18 mouse cellular contexts compared by ENCODE assay signal in genomic region chr10:108455204-108455603, GRCm38 (mm10).
DNase-seq lines count a peak whose midpoint lies in the region; ATAC-seq and TF ChIP-seq lines count a peak whose summit lies in the region.
"Had no signal": no experiment of that assay in that cellular context is flagged by ENCODE, and none has a peak within 500 bp of the region (broad histone marks: within the 10 kb centered on the region; RNA-seq: fewer than 3 reads in every experiment).

No protein-coding gene starts in this region.

- no peak overlapping the region for H3K4me3 ChIP-seq in heart, embryonic 12.5 days
- H3K4me3 ChIP-seq in kidney, embryonic 16.5 days (ENCODE audit: low read length) = no peak overlapping the region
- no peak overlapping the region for H3K4me3 ChIP-seq in CH12.LX (replicated peaks in 1 of 3; ENCODE audit: low read depth in 2 of 3, low read length in 2 of 3, poor library complexity in 1 of 3)
- no peak overlapping the region for H3K4me3 ChIP-seq in kidney, postnatal 0 days (replicated peaks; ENCODE audit: low read depth, low read length)
- H3K4me3 ChIP-seq: limb, embryonic 10.5 days; midbrain, embryonic 13.5 days; myocyte; neural tube, embryonic 15.5 days had no signal

- dilution Hi-C loops in CH12.LX (cut with MboI; ENCODE audit: extremely low pct_ligation_motif_present, extremely low pct_unique_long_range_greater_than_20kb, low sequenced_read_pairs) = no loop called here

- H3K4me2 ChIP-seq in heart, embryonic 12.5 days = no peak overlapping the region
- no peak overlapping the region for H3K4me2 ChIP-seq in kidney, embryonic 16.5 days (replicated peaks; ENCODE audit: low read depth, low read length)
- H3K4me2 ChIP-seq in CH12.LX (ENCODE audit: insufficient read depth, low read depth, poor library complexity, severe bottlenecking) = no peak overlapping the region
- no peak overlapping the region for H3K4me2 ChIP-seq in kidney, postnatal 0 days (ENCODE audit: low read length)
- H3K4me2 ChIP-seq: midbrain, embryonic 13.5 days; neural tube, embryonic 15.5 days had no signal

- H3K9ac ChIP-seq in heart, embryonic 12.5 days = no peak overlapping the region
- H3K9ac ChIP-seq in kidney, embryonic 16.5 days (replicated peaks; ENCODE audit: low read length) = 0 out of 2 replicates have a peak overlapping the region, but pooled peaks have one; percentile 16
- no peak overlapping the region for H3K9ac ChIP-seq in CH12.LX (ENCODE audit: insufficient read depth, low read depth)
- no peak overlapping the region for H3K9ac ChIP-seq in kidney, postnatal 0 days (ENCODE audit: low read depth, low read length)
- H3K9ac ChIP-seq: forebrain, postnatal 0 days; midbrain, embryonic 13.5 days; neural tube, embryonic 15.5 days had no signal

- intact Hi-C loops in heart, postnatal 10 days (cut with DNase I) = no loop called here

- TF ChIP-seq CTCF in CH12.LX (conservative IDR thresholded peaks at IDR 0.05 in 1 of 2, IDR thresholded peaks at IDR 0.05 in 1 of 2; ENCODE audit: low read depth in 2 of 2, low read length in 2 of 2) = no peak
- no peak for TF ChIP-seq CTCF in kidney, postnatal 0 days (IDR thresholded peaks at IDR 0.05; ENCODE audit: low read depth)

- H3K79me2 ChIP-seq in CH12.LX (replicated peaks; ENCODE audit: control insufficient read depth, extremely low read depth, insufficient read depth, poor library complexity, severe bottlenecking) = no peaks in the 10 kb centered on the region

- no peak for ATAC-seq in heart, embryonic 12.5 days (ENCODE audit: insufficient number of reproducible peaks, low FRiP score)
- ATAC-seq in kidney, embryonic 16.5 days (ENCODE audit: low FRiP score, low TSS enrichment) = no peak
- ATAC-seq in kidney, postnatal 0 days (replicated peaks; ENCODE audit: low FRiP score, low read depth) = no peak
- ATAC-seq: inflammation-experienced regulatory T-cells, adult 6 months; midbrain, embryonic 13.5 days had no signal

- no peaks in the 10 kb centered on the region for H3K27me3 ChIP-seq in heart, embryonic 12.5 days (replicated peaks)
- no peaks in the 10 kb centered on the region for H3K27me3 ChIP-seq in kidney, embryonic 16.5 days (ENCODE audit: insufficient read depth, low read length)
- no peaks in the 10 kb centered on the region for H3K27me3 ChIP-seq in CH12.LX (replicated peaks)
- H3K27me3 ChIP-seq in kidney, postnatal 0 days (ENCODE audit: insufficient read depth, low read length) = no peaks in the 10 kb centered on the region
- H3K27me3 ChIP-seq: midbrain, embryonic 13.5 days; neural tube, embryonic 15.5 days; Patski had no signal

- H3K9me3 ChIP-seq in heart, embryonic 12.5 days (replicated peaks) = no peaks in the 10 kb centered on the region
- no peaks in the 10 kb centered on the region for H3K9me3 ChIP-seq in kidney, embryonic 16.5 days (ENCODE audit: low read length)
- H3K9me3 ChIP-seq in CH12.LX (replicated peaks; ENCODE audit: low read length) = no peaks in the 10 kb centered on the region
- H3K9me3 ChIP-seq in kidney, postnatal 0 days (replicated peaks; ENCODE audit: low read length) = no peaks in the 10 kb centered on the region
- H3K9me3 ChIP-seq: limb, embryonic 10.5 days; midbrain, embryonic 13.5 days; neural tube, embryonic 15.5 days had no signal

- peaks cover 9% of the 10 kb centered on the region; the same call in 1 of the 2 replicates for H3K4me1 ChIP-seq in heart, embryonic 12.5 days (replicated peaks)
- H3K4me1 ChIP-seq in kidney, embryonic 16.5 days (ENCODE audit: insufficient read depth, low read length) = peaks cover 12% of the 10 kb centered on the region
- peaks cover 0 to 10% of the 10 kb centered on the region in 2 experiments; a peak in 2 of 4 replicates for H3K4me1 ChIP-seq in CH12.LX (ENCODE audit: control insufficient read depth in 1 of 2, insufficient read depth in 2 of 2)
- no peaks in the 10 kb centered on the region for H3K4me1 ChIP-seq in kidney, postnatal 0 days (replicated peaks; ENCODE audit: insufficient read depth, low read length)
- H3K4me1 ChIP-seq: midbrain, embryonic 13.5 days; neural tube, embryonic 15.5 days had no signal

- H3K36me3 ChIP-seq in heart, embryonic 12.5 days = no peaks in the 10 kb centered on the region
- no peaks in the 10 kb centered on the region for H3K36me3 ChIP-seq in kidney, embryonic 16.5 days (ENCODE audit: insufficient read depth, low read length)
- no peaks in the 10 kb centered on the region for H3K36me3 ChIP-seq in CH12.LX (replicated peaks in 1 of 2; ENCODE audit: control insufficient read depth in 1 of 2, insufficient read depth in 1 of 2, low read length in 1 of 2)
- H3K36me3 ChIP-seq in kidney, postnatal 0 days (ENCODE audit: insufficient read depth, low read length) = no peaks in the 10 kb centered on the region
- H3K36me3 ChIP-seq: limb, embryonic 10.5 days; midbrain, embryonic 13.5 days; neural tube, embryonic 15.5 days had no signal

- no peak for TF ChIP-seq POLR2A in CH12.LX (IDR thresholded peaks at IDR 0.05; ENCODE audit: low read depth, low read length)

- WGBS in heart, embryonic 12.5 days = 47% methylated on average over 10 of the region's 10 CpGs
- WGBS in kidney, embryonic 16.5 days = 74% methylated on average over 10 of the region's 10 CpGs
- WGBS in kidney, postnatal 0 days = 70% methylated on average over 10 of the region's 10 CpGs

- H3K27ac ChIP-seq in heart, embryonic 12.5 days (ENCODE audit: poor library complexity, severe bottlenecking) = peak overlapping the region; percentile 9; the same call in 1 of the 2 replicates
- H3K27ac ChIP-seq in kidney, embryonic 16.5 days (ENCODE audit: low read length) = peak overlapping the region; percentile 63
- peak overlapping the region; percentile 50; the same call in 1 of the 2 replicates for H3K27ac ChIP-seq in CH12.LX (ENCODE audit: insufficient read depth, low read depth)
- H3K27ac ChIP-seq in kidney, postnatal 0 days = peak overlapping the region; percentile 70
- H3K27ac ChIP-seq: limb, embryonic 10.5 days; macrophage; midbrain, embryonic 13.5 days; neural tube, embryonic 15.5 days had no signal

- in situ Hi-C loops in CH12.LX (cut with MboI; ENCODE audit: low pct_ligation_motif_present, low pct_unique_long_range_greater_than_20kb, low sequenced_read_pairs) = loop anchor here (10.0 kb wide), 1 partner anchor 80 kb away; no protein-coding TSS in a partner anchor

- TF ChIP-seq RAD21 in CH12.LX (IDR thresholded peaks at IDR 0.05; ENCODE audit: low read depth, low read length) = no peak

- TF ChIP-seq EP300 in CH12.LX (IDR thresholded peaks at IDR 0.05; ENCODE audit: low read length) = no peak

- DNase-seq in heart, postnatal 10 days = no peak
- DNase-seq in kidney, postnatal 4 days = no peak
- DNase-seq in CH12.LX (ENCODE audit: extremely low read depth) (no peak), adipocyte (ENCODE audit: low spot score) (no peak)
- DNase-seq in kidney, postnatal 0 days (ENCODE audit: low spot score) = no peak
- no peak for DNase-seq in urinary bladder, adult 18-20 months (ENCODE audit: low spot score in 2 of 2)
- DNase-seq: right cerebral cortex, postnatal 4 days; thymus, adult 2 months had no signal

TF ChIP-seq in CH12.LX, 34 proteins besides CTCF, POLR2A, EP300 and RAD21:
- TF ChIP-seq MXI1 (IDR thresholded peaks at IDR 0.05; ENCODE audit: low read depth, low read length) = no peak
- 0 out of 2 replicates have a peak, but pooled peaks have one; percentile 13 for TF ChIP-seq TCF12 (IDR thresholded peaks at IDR 0.05; ENCODE audit: low read depth, low read length)
- no peak for TF ChIP-seq POLR2AphosphoS2 (IDR thresholded peaks at IDR 0.05; ENCODE audit: low read depth, low read length)
TF ChIP-seq in CH12.LX: peak in this region for 1.

Comparison
In these comparisons a context has a peak if more than half of its experiments do, and no peak if none do; other contexts are left out.
1. H3K27ac ChIP-seq: peak in every context shown above with its lines; median percentile 70 in kidney, postnatal 0 days; 63 in kidney, embryonic 16.5 days; 50 in CH12.LX; 9 in heart, embryonic 12.5 days.